Mouse (Mus musculus): ENCODE data around the gene Map3k6. TPM values are rescaled to one million over a fixed set of nuclear protein-coding genes. Genes with fewer than 3 reads are reported as not detected.

Map3k6 gene
- 6.7 TPM for polyA plus RNA-seq (2015; fragmentation: Illumina TruSeq; extraction: RNeasy Lipid Tissue Mini Kit (QIAGEN cat#74804); ENCODE audit: insufficient read depth, low read depth, low replicate concordance)

DNA sequence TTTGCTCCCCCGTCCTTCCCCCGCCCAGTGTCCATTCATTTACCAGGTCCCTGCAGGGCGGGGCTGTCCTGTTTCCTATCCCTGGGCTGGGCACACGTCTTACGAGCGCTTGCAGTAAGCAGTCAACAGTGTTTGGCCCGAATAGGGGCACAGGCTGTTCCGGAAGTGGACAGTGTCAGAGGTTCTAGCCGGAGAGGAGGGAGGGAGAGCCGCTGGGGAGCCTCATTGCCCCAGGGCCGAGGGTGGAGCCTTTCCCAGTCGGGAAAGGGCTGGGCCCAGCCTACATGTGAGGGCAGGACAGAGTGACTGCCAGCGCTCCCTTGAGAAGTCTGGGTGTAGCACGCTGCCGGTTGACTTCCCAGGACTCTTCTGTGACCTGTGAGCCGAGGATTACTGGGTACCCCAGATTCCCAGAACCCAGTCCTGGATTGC lies at the start of gene Map3k6:
Map3k6 (plus strand) TSS at position 329 of the 432 bp plus-strand sequence.

DNA sequence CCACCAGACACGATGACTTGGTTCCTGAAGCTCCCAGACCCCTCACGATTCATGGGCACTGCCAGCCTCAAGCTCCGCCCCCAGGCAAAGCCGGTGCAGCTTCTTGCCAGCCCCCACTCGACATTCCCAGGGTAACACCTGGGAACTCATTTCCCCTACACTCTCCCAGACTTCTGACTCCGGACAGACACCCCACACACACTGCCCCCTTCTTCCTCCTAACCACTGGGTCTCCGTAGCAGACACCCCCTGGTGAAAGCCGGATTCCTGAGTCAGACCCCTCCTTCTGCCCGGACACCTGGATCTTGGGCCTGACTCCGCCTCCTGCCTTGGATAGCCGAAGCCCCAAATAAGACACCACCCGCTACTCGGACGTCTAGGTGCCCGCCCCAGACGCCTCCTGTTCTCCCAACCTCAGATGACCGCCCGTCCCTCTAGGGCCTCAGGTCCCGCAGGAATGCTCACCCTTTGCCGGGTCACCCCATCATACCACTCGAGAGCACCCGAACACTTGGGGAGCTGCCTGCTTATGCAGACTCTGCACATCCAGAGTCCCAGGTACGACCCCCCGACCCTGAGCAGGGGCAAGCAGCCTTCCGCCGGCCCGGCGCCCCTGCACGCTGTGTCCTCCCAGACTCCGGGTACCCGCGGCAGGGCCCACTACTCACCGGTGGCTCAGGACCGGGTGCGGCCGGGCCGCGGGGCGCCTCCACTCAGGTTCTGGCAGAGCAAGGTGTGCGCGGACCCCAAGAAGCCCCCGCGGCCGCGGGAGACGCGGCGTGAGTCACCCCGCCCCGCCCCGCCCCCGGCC lies 28.7 kb upstream of the Map3k6 start, which contains the start of the genes Cd164l2 and Gpr3:
Cd164l2 (plus strand) TSS at position 381 of the 811 bp plus-strand sequence.
Gpr3 (minus strand) TSS at position 786 of the 811 bp plus-strand sequence.

GRCm38 (mm10) chr4:133262882-133263281 lies 22.3 kb downstream of the Map3k6 start, which contains the start of gene Sytl1:
Gene Sytl1, minus strand, starts transcription at chr4:133263113.

DNA sequence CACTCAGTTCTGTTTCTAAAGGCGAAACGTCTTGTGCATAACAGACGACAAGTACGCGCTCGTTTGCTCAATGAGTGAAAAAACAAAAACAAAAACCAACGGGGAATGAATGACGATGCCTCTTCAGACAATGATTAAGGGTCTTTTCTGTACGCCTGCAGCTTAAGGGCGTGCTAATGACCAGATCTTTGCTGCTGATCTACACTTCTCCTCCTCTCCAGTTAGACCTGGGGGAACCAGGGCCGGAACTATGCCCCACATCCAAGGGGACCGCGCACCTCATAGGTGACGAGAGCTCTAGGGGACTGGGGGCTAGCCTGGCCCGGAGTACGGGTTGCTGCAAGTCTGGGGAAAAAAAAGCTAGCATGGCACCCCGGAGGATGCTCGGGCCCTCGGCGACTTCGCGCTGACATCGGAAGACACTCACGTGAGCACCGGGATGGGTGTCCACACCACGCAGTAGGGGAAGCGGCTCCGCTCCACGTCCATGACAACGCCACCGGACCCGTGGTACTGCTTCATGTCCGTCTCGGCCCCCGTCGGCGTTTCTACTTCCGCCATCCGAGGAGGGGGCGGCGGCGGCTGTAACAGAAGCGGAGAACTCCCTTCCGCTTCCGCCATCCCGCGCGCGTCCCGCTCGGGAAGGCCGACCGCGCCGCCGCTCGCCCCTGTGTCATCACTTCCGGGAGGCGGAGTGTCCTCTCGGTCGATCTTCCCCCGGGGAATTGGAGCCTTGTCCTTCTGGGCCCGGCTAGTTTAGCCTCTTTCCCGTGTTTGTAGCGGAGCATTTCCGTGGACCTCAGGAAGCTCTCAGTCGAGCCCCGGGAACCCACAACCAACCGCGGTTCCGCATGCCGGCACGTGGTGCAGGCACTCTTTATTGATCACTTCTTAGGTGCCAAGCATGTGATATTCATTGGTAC lies 36.7 kb downstream of the Map3k6 start, which contains the start of gene Tmem222:
Tmem222 (minus strand) TSS at position 689 of the 923 bp plus-strand sequence.

Other genes with a start within 250 kb of the Map3k6 start
- gene Ahdc1, start 229.6 kb upstream of the Map3k6 start, polyA plus RNA-seq (2015; fragmentation: Illumina TruSeq; extraction: RNeasy Lipid Tissue Mini Kit (QIAGEN cat#74804); ENCODE audit: insufficient read depth, low read depth, low replicate concordance), result 5.5 TPM
- 12.5 TPM for gene Wasf2, start 110.3 kb upstream of the Map3k6 start, polyA plus RNA-seq (2015; fragmentation: Illumina TruSeq; extraction: RNeasy Lipid Tissue Mini Kit (QIAGEN cat#74804); ENCODE audit: insufficient read depth, low read depth, low replicate concordance)
- gene Cd164l2, start 28.7 kb upstream of the Map3k6 start, polyA plus RNA-seq (2015; fragmentation: Illumina TruSeq; extraction: RNeasy Lipid Tissue Mini Kit (QIAGEN cat#74804); ENCODE audit: insufficient read depth, low read depth, low replicate concordance), result 0.90 TPM
- not detected for gene Gpr3, start 28.3 kb upstream of the Map3k6 start, polyA plus RNA-seq (2015; fragmentation: Illumina TruSeq; extraction: RNeasy Lipid Tissue Mini Kit (QIAGEN cat#74804); ENCODE audit: insufficient read depth, low read depth, low replicate concordance)
- 17.0 TPM for gene Sytl1, start 22.3 kb downstream of the Map3k6 start, polyA plus RNA-seq (2015; fragmentation: Illumina TruSeq; extraction: RNeasy Lipid Tissue Mini Kit (QIAGEN cat#74804); ENCODE audit: insufficient read depth, low read depth, low replicate concordance)
- gene Tmem222, start 37.0 kb downstream of the Map3k6 start, polyA plus RNA-seq (2015; fragmentation: Illumina TruSeq; extraction: RNeasy Lipid Tissue Mini Kit (QIAGEN cat#74804); ENCODE audit: insufficient read depth, low read depth, low replicate concordance), result 12.5 TPM
- 7.4 TPM for gene Wdtc1, start 112.7 kb downstream of the Map3k6 start, polyA plus RNA-seq (2015; fragmentation: Illumina TruSeq; extraction: RNeasy Lipid Tissue Mini Kit (QIAGEN cat#74804); ENCODE audit: insufficient read depth, low read depth, low replicate concordance)
- 10.4 TPM for gene Slc9a1, start 128.9 kb downstream of the Map3k6 start, polyA plus RNA-seq (2015; fragmentation: Illumina TruSeq; extraction: RNeasy Lipid Tissue Mini Kit (QIAGEN cat#74804); ENCODE audit: insufficient read depth, low read depth, low replicate concordance)
- 2.5 TPM for gene Tent5b, start 239.3 kb downstream of the Map3k6 start, polyA plus RNA-seq (2015; fragmentation: Illumina TruSeq; extraction: RNeasy Lipid Tissue Mini Kit (QIAGEN cat#74804); ENCODE audit: insufficient read depth, low read depth, low replicate concordance)

Measured in pancreas, adult 10 weeks (tissue).